Mouse (Mus musculus): ENCODE data around the gene Bmp7. TPM values are rescaled to one million over a fixed set of nuclear protein-coding genes. Genes with fewer than 3 reads are reported as not detected.

Gene Bmp7
- total and polyA plus RNA-seq, 3 experiments = 0.05 TPM; not detected in 2

- TF ChIP-seq GATA1 (IDR thresholded peaks at IDR 0.05; ENCODE audit: borderline replicate concordance, low read length) (no peak), GATA2 (IDR thresholded peaks at IDR 0.05; ENCODE audit: borderline replicate concordance, low read depth, low read length) (no peak), TAL1 (conservative IDR thresholded peaks at IDR 0.05; ENCODE audit: low read depth, low read length) (no peak), CTCF (IDR thresholded peaks at IDR 0.05; ENCODE audit: low read depth, low read length) (no peak), POLR2AphosphoS5 (IDR thresholded peaks at IDR 0.05; ENCODE audit: insufficient replicate concordance, low read depth, low read length) (no peak)
- ATAC-seq (ENCODE audit: extremely low read depth, insufficient number of reproducible peaks, low FRiP score, poor library complexity, severe bottlenecking) (no peak), DNase-seq (ENCODE audit: low spot score) (no peak)
- H3K36me3 ChIP-seq (replicated peaks) = no peaks in the 10 kb centered on the region
- no peak overlapping the region for H3K4me3 ChIP-seq (ENCODE audit: low read depth, low read length)
- H3K9me3 ChIP-seq (replicated peaks) = peaks cover 89% of the 10 kb centered on the region
- H3K27me3 ChIP-seq (ENCODE audit: insufficient read depth, low read length) = no peaks in the 10 kb centered on the region
- no peaks in the 10 kb centered on the region for H3K4me1 ChIP-seq (ENCODE audit: insufficient read depth, low read depth, low read length)
These were observed 16.9 kb downstream of the Bmp7 start for GRCm38 (mm10) chr2:172923198-172923597.

- no peaks in the 10 kb centered on the region for H3K27me3 ChIP-seq (ENCODE audit: insufficient read depth, low read length)
- no peaks in the 10 kb centered on the region for H3K36me3 ChIP-seq (replicated peaks)
- TF ChIP-seq GATA2 (IDR thresholded peaks at IDR 0.05; ENCODE audit: borderline replicate concordance, low read depth, low read length) (no peak), POLR2AphosphoS5 (IDR thresholded peaks at IDR 0.05; ENCODE audit: insufficient replicate concordance, low read depth, low read length) (no peak), CTCF (IDR thresholded peaks at IDR 0.05; ENCODE audit: low read depth, low read length) (no peak), GATA1 (IDR thresholded peaks at IDR 0.05; ENCODE audit: borderline replicate concordance, low read length) (no peak), TAL1 (conservative IDR thresholded peaks at IDR 0.05; ENCODE audit: low read depth, low read length) (no peak)
- no peaks in the 10 kb centered on the region for H3K4me1 ChIP-seq (ENCODE audit: insufficient read depth, low read depth, low read length)
- peaks cover 89% of the 10 kb centered on the region for H3K9me3 ChIP-seq (replicated peaks)
- H3K4me3 ChIP-seq (ENCODE audit: low read depth, low read length) = no peak overlapping the region
- ATAC-seq (ENCODE audit: extremely low read depth, insufficient number of reproducible peaks, low FRiP score, poor library complexity, severe bottlenecking) (no peak), DNase-seq (ENCODE audit: low spot score) (no peak)
These were observed 17.5 kb downstream of the Bmp7 start for GRCm38 (mm10) chr2:172922597-172922996.

- H3K27me3 ChIP-seq (ENCODE audit: insufficient read depth, low read length) = no peaks in the 10 kb centered on the region
- peaks cover 89% of the 10 kb centered on the region for H3K9me3 ChIP-seq (replicated peaks)
- no peaks in the 10 kb centered on the region for H3K36me3 ChIP-seq (replicated peaks)
- peak overlapping the region; percentile 27; the same call in 1 of the 2 replicates for H3K4me3 ChIP-seq (ENCODE audit: low read depth, low read length)
- no peak for DNase-seq (ENCODE audit: low spot score)
- no peaks in the 10 kb centered on the region for H3K4me1 ChIP-seq (ENCODE audit: insufficient read depth, low read depth, low read length)
- no peak for ATAC-seq (ENCODE audit: extremely low read depth, insufficient number of reproducible peaks, low FRiP score, poor library complexity, severe bottlenecking)
- TF ChIP-seq TAL1 (conservative IDR thresholded peaks at IDR 0.05; ENCODE audit: low read depth, low read length) (no peak), GATA1 (IDR thresholded peaks at IDR 0.05; ENCODE audit: borderline replicate concordance, low read length) (no peak)
These were observed 26.1 kb downstream of the Bmp7 start for GRCm38 (mm10) chr2:172914018-172914417.

- TF ChIP-seq TAL1 (conservative IDR thresholded peaks at IDR 0.05; ENCODE audit: low read depth, low read length) = no peak
- ATAC-seq (ENCODE audit: extremely low read depth, insufficient number of reproducible peaks, low FRiP score, poor library complexity, severe bottlenecking) (no peak), DNase-seq (ENCODE audit: low spot score) (no peak)
These were observed 28.4 kb downstream of the Bmp7 start for GRCm38 (mm10) chr2:172911715-172912114.

GRCm38 (mm10) chr2:172911157-172911556, 29.0 kb downstream of the Bmp7 start:
- peaks cover 92% of the 10 kb centered on the region for H3K9me3 ChIP-seq (replicated peaks)
- ATAC-seq (ENCODE audit: extremely low read depth, insufficient number of reproducible peaks, low FRiP score, poor library complexity, severe bottlenecking) = no peak
- no peaks in the 10 kb centered on the region for H3K36me3 ChIP-seq (replicated peaks)
- no peaks in the 10 kb centered on the region for H3K27me3 ChIP-seq (ENCODE audit: insufficient read depth, low read length)
- DNase-seq (ENCODE audit: low spot score) = no peak
- no peaks in the 10 kb centered on the region for H3K4me1 ChIP-seq (ENCODE audit: insufficient read depth, low read depth, low read length)
- no peak overlapping the region; the same call in 1 of the 2 replicates for H3K4me3 ChIP-seq (ENCODE audit: low read depth, low read length)
- TF ChIP-seq TAL1 (conservative IDR thresholded peaks at IDR 0.05; ENCODE audit: low read depth, low read length) (no peak), CTCF (IDR thresholded peaks at IDR 0.05; ENCODE audit: low read depth, low read length) (no peak), POLR2AphosphoS5 (IDR thresholded peaks at IDR 0.05; ENCODE audit: insufficient replicate concordance, low read depth, low read length) (no peak), GATA1 (IDR thresholded peaks at IDR 0.05; ENCODE audit: borderline replicate concordance, low read length) (no peak), GATA2 (IDR thresholded peaks at IDR 0.05; ENCODE audit: borderline replicate concordance, low read depth, low read length) (no peak)

More at GRCm38 (mm10) chr2:172911715-172912114, 28.4 kb downstream of the Bmp7 start:
- H3K4me3 ChIP-seq (ENCODE audit: low read depth, low read length) = no peak overlapping the region; the same call in 1 of the 2 replicates
- peaks cover 92% of the 10 kb centered on the region for H3K9me3 ChIP-seq (replicated peaks)
- no peaks in the 10 kb centered on the region for H3K4me1 ChIP-seq (ENCODE audit: insufficient read depth, low read depth, low read length)
- no peaks in the 10 kb centered on the region for H3K36me3 ChIP-seq (replicated peaks)
- H3K27me3 ChIP-seq (ENCODE audit: insufficient read depth, low read length) = no peaks in the 10 kb centered on the region

GRCm38 (mm10) chr2:172909463-172909862, 30.7 kb downstream of the Bmp7 start:
- Histone ChIP-seq H3K36me3 (replicated peaks) (no peaks in the 10 kb centered on the region), H3K27me3 (ENCODE audit: insufficient read depth, low read length) (no peaks in the 10 kb centered on the region), H3K4me3 (ENCODE audit: low read depth, low read length) (no peak overlapping the region), H3K4me1 (ENCODE audit: insufficient read depth, low read depth, low read length) (no peaks in the 10 kb centered on the region), H3K9me3 (replicated peaks) (peaks cover 93% of the 10 kb centered on the region)
- TF ChIP-seq GATA2 (IDR thresholded peaks at IDR 0.05; ENCODE audit: borderline replicate concordance, low read depth, low read length) = no peak
- no peak for TF ChIP-seq POLR2AphosphoS5 (IDR thresholded peaks at IDR 0.05; ENCODE audit: insufficient replicate concordance, low read depth, low read length)
- TF ChIP-seq CTCF (IDR thresholded peaks at IDR 0.05; ENCODE audit: low read depth, low read length) = no peak
- TF ChIP-seq GATA1 (IDR thresholded peaks at IDR 0.05; ENCODE audit: borderline replicate concordance, low read length) = no peak
- TF ChIP-seq TAL1 (conservative IDR thresholded peaks at IDR 0.05; ENCODE audit: low read depth, low read length) = no peak
- ATAC-seq (ENCODE audit: extremely low read depth, insufficient number of reproducible peaks, low FRiP score, poor library complexity, severe bottlenecking) (no peak), DNase-seq (ENCODE audit: low spot score) (no peak)

- no peaks in the 10 kb centered on the region for H3K36me3 ChIP-seq (replicated peaks)
- no peak for DNase-seq (ENCODE audit: low spot score)
- H3K4me1 ChIP-seq (ENCODE audit: insufficient read depth, low read depth, low read length) = no peaks in the 10 kb centered on the region
- H3K4me3 ChIP-seq (ENCODE audit: low read depth, low read length) = no peak overlapping the region
- no peak for TF ChIP-seq GATA2 (IDR thresholded peaks at IDR 0.05; ENCODE audit: borderline replicate concordance, low read depth, low read length)
- no peak for TF ChIP-seq CTCF (IDR thresholded peaks at IDR 0.05; ENCODE audit: low read depth, low read length)
- no peak for TF ChIP-seq POLR2AphosphoS5 (IDR thresholded peaks at IDR 0.05; ENCODE audit: insufficient replicate concordance, low read depth, low read length)
- no peak for TF ChIP-seq TAL1 (conservative IDR thresholded peaks at IDR 0.05; ENCODE audit: low read depth, low read length)
- no peak for TF ChIP-seq GATA1 (IDR thresholded peaks at IDR 0.05; ENCODE audit: borderline replicate concordance, low read length)
- H3K27me3 ChIP-seq (ENCODE audit: insufficient read depth, low read length) = no peaks in the 10 kb centered on the region
- ATAC-seq (ENCODE audit: extremely low read depth, insufficient number of reproducible peaks, low FRiP score, poor library complexity, severe bottlenecking) = no peak
- peaks cover 93% of the 10 kb centered on the region for H3K9me3 ChIP-seq (replicated peaks)
These were observed 34.0 kb downstream of the Bmp7 start for GRCm38 (mm10) chr2:172906146-172906545.

All from G1E (cell line).